Mouse (Mus musculus) adrenal gland (tissue): Measurements from ENCODE around the gene Ppm1l.
"Not testable (repeated sequence)": the region's sequence is repeated elsewhere in the genome, so short reads cannot be mapped to it uniquely, and the experiment has no call there.

Experiments used
- intact Hi-C: fragments of 180-260 bp; cut with DNase I; formaldehyde crosslinking; loops from one replicate; pipeline ENCODE4 v1.15.1; 2025

Gene Ppm1l

DNA sequence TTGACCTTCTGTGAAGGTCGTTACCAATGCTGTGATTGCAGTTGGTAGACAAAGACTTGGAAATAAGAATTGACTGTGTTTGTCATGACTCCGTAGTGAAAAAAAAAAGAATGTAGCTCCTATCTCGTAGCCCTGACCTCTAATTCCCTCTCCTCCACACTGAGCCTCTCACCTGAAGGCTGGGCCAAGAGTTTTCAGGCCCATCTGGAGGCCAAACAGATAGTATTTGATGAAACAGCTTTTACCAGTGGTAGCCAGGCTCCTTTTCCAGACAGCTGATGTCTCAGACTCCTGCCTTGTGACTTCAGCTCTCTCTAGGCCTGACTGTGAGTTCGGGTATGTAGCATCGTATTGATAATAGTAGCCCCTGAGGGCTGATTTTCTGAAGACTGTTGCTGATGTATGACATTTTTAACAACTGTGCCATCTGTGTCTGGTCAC, 45.7 kb downstream of the Ppm1l start:
- intact Hi-C loops: loop anchor here (5.0 kb wide), 1 partner anchor 110 kb away; no protein-coding TSS in a partner anchor

DNA sequence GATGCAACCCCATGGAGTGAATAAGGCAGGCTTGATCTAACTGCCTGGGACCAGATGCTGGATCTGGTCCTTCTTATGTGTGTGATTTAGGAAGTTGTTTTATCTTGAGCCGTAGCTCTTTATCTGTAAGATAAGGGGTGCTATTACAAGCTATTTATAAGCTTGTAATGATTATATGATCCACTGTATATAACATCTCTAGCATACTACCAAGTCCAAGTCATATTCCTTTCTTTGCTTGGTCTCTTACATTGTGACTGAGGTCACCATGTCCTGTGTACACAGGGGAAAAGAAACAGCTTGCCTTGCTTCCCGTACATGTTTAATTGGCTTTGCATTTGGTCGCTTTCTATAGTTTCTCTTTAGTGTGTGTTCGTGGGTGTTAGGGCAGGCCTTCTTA, 46.2 kb downstream of the Ppm1l start:
- intact Hi-C loops: loop anchor here (5.0 kb wide), 1 partner anchor 111 kb away; no protein-coding TSS in a partner anchor

- intact Hi-C loops: loop anchor here (5.0 kb wide), 1 partner anchor 112 kb away; no protein-coding TSS in a partner anchor
These were observed 47.5 kb downstream of the Ppm1l start for GRCm38 (mm10) chr3:69364151-69364550.

- intact Hi-C loops: no loop called here
These were observed 51.3 kb downstream of the Ppm1l start for GRCm38 (mm10) chr3:69367916-69368315.

GRCm38 (mm10) chr3:69372731-69373130, 56.1 kb downstream of the Ppm1l start:
- intact Hi-C loops: no loop called here

DNA sequence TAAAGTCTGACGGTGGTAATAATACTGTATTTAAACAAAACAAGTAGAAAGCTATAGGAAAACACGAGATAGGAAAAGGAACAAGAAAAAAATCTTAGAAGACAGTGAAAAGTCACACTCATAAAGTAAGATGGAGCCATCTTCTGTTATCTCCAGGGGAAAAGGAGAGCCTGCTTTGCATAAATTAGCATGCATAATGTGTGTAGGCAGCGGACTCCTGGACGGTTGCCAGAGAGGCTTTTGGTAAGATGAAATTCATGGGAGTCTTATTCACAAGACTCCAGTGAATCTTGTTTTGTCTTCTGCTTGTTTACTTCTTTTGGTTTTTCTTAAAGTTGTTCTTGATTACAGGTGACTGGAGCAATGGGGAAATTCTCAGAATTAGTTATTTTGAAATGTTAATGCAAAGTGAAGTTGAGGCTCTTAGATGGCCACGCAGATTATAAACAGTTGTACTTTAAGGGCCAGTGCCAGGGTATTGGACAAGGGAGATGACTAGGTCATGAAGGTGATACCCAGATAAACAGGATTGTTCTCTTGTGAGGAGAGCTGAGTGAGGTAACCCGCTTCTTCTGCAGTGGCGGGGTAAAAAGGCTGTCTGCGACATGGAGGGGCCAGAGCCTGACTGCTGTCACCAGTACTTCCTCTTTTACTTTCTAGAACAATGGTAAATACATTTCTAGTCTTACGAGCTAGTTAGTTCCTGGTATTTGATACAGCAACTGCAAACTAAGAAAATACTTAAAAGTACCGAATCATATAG, 57.1 kb downstream of the Ppm1l start:
- intact Hi-C loops: no loop called here

GRCm38 (mm10) chr3:69374538-69374937, 57.9 kb downstream of the Ppm1l start:
- intact Hi-C loops: no loop called here

GRCm38 (mm10) chr3:69374983-69375382, 58.3 kb downstream of the Ppm1l start:
- intact Hi-C loops: no loop called here

DNA sequence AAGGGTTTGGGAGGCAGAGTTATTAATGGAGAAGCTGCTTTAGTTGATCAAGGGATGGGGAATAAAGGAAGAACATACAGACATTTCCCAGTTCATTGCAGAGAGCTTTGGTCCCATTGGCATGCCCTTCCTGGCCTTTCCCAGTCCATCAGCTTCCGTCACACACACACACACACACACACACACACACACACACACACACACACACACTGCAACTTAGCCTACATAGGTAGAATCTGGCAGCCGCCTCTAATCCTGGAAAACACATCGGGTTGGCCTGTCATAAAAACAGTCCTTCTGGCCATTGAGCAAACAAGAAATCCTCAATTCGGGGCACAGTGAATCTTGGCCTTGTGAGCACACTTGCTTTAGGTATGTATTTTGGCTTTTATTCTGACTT, 64.6 kb downstream of the Ppm1l start:
- intact Hi-C loops: no loop called here

- intact Hi-C loops: not testable (repeated sequence)
These were observed 75.2 kb downstream of the Ppm1l start for GRCm38 (mm10) chr3:69391834-69392233.

DNA sequence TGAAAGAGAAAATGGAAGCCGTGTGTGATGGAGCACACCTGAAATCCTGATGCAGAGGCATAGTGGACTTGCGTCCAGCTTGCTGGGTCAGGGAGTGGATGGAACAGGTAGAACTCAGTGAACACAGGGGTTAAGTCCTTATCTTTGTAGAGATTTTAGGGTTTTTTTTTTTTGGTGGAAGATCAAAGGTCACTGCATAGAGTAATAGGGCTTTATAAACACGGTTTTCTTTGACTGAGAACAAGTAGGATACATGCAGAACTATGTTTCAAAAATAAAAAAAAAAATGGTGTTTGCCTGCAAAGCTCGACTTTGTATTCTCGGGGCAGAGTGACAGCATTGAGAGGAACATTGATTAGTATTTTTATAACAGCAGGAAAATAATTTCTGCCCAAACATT, 75.6 kb downstream of the Ppm1l start:
- intact Hi-C loops: no loop called here

DNA sequence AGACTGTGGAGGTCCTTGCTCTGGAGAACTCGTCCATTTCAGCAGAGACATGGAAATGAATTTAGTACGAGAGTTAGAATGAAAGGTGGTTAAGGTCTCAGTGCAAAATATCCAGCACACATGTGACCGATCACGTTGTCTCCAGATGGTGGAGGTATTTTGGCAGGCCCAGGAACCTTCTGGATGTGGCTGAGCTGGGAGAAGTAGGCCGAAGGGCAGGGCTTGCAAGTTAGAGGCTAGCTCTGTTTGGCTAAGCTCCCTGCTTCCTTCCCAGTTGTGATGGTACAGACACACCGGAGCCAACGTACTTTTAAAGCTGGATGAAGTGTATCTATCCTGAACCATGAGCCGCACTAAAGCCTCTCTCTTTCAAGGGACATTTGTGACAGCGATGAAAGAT, 76.4 kb downstream of the Ppm1l start:
- intact Hi-C loops: no loop called here

DNA sequence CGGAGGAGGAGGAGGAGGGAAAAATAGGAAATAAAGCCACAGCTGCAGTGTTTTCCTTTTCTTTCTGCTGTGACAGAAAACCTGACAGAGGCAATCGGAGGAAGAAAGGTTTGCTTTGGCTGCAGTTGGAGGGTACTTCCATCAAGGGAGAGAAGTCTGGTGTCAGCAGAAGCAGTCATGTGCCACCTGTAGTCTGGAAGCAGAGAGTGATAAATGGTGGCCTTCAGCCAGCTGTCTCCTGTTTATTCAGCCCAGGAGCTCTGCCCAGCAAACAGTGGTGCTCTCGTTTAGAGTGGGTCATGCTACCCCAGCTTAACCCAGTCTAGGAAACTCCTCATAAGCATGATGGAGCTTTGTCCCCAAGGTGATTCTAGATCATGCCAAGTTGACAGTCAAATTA, 77.3 kb downstream of the Ppm1l start:
- intact Hi-C loops: no loop called here

DNA sequence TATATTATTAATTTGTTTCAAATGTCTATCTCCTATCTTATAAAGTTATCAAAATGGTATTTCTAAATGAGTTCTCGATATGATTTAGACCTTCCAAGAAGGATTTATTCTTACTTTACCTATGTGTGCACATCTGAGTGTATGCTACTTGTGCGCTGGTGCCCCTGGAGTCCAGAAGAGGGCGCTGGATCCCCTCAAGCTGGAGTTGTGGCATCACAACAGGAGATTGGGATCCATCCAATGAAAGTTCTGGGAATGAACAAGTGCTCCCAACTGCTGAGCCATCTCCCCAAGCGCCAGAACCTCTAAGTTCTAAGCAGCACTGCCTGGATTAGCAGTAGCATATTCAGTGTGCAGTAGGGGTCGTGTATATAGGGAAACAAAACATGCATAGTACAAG, 78.4 kb downstream of the Ppm1l start:
- intact Hi-C loops: no loop called here

GRCm38 (mm10) chr3:69397733-69398132, 81.1 kb downstream of the Ppm1l start:
- intact Hi-C loops: no loop called here

GRCm38 (mm10) chr3:69399336-69399735, 82.7 kb downstream of the Ppm1l start:
- intact Hi-C loops: no loop called here

DNA sequence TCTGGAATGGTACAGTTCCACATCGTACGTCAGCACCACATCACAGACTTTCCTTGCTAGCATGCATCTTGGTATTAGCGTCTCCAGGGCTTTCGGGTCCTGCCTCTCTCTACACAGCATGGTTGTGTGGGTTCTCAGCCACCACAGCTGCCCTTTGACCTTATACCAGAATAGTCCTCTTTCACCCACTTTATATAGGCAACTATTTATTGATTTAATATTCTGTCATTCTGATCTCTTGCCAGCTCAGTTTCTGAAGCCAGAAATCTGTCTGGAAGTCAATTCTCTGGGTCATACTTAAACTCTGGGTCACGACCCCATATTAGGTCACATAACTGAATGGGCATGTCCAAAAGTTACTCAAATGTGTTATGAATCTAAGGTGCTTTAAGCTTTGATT, 86.5 kb downstream of the Ppm1l start:
- intact Hi-C loops: no loop called here

DNA sequence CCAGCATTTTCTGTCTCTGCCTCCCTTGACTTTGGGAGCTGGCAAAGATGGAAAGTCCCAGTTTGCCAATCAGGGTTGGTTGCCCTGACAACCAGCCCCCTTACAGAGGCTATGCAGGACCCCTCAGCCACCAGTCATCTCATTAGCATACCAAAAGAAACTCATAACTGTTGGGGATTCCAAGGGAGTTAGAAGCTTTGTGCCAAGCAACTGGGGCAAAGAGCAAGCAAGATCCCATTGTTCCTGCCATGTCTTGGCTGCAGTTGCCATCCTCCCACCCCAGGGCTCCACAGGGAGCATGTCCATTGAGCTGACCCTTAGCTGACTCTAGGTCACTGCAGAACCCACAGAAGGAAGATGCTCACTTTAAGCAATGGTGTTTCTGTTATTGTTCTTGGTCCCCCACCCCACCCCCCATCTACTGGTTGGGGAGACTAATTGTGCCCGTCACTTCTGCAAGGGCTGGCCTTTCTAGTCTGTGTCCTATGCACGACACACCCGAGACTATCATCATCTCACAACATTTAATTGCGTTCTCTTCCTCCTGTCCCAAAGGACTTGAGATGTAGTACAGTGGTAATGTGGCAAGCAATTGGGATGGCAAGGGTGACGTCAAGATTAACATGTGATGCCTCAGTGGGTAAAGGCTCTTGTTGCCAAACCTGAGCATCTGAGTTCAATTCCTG, 89.7 kb downstream of the Ppm1l start:
- intact Hi-C loops: no loop called here

DNA sequence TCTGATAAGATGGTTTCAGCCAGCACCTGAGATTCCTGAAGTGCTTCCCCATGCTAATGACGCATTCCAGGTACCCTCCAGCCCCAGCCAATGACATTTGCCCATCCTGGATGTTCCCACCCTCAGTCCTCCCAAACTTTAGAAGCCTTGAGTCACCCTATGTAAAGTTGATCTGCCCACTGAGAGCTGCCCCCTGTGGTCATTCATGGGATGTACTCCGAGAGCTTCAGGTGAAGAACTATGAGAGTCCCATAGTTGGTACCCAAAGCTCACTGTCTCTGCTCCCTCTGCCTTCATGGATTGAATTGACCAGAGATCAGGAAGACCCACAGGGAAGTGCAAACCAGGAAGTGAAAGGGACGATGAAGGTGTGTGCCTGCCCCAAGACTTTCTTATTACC, 91.4 kb downstream of the Ppm1l start:
- intact Hi-C loops: no loop called here

DNA sequence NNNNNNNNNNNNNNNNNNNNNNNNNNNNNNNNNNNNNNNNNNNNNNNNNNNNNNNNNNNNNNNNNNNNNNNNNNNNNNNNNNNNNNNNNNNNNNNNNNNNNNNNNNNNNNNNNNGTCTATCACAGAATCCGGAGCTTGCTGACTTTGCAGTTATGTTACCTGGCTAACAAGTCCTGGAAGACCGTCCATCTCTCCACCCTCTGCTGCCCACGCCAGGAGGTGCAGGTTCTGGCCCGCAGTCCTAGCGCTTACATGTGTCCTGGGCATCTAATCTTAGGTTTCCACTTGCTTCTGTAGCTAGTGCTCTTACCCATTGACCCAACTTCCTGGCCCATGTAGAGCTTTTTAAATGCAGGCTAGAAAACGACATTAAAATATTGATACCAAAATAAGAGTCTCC, 99.5 kb downstream of the Ppm1l start:
- intact Hi-C loops: no loop called here

GRCm38 (mm10) chr3:69422741-69423140, 106.1 kb downstream of the Ppm1l start:
- intact Hi-C loops: no loop called here

- intact Hi-C loops: no loop called here
These were observed 106.7 kb downstream of the Ppm1l start for GRCm38 (mm10) chr3:69423371-69423770.

DNA sequence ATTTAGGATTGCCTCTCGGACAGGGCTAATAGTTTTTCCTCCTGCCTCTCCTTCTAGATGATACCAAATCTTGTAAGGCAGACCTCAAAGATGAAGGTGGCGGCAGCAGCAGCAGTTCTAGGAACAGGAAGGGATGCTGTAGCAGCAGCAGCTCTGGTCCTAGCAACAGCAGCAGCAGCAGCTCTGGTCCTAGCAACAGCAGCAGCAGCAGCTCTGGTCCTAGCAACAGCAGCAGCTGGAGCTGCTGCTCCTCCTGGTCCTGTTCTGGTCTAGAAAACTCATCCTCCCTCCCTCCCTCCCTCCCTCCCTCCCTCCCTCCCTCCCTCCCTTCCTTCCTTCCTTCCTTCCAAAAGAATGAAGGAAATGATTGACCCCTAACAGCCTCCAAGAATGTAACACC, 108.1 kb downstream of the Ppm1l start:
- intact Hi-C loops: not testable (repeated sequence)
